Mouse (Mus musculus) stomach, embryonic 16.5 days (tissue): Measurements from ENCODE around the gene Zfp651. TPM values are rescaled to one million over a fixed set of nuclear protein-coding genes. Genes with fewer than 3 reads are reported as not detected.

Experiments used
- ATAC-seq: fragments of 200-750 bp; cut with Nextera tagmentation; 2 replicates; pipeline ENCODE4 v1.8.0; 2017; ENCODE audit warnings: moderate number of reproducible peaks, moderate TSS enrichment; ENCODE audit not compliant: insufficient read depth, low FRiP score
- H3K27ac ChIP-seq: fragments of 300-500 bp; sonication (generic); 2 replicates; pipeline ENCODE4 v1.5.1; 2014; ENCODE audit warnings: low read length
- H3K27me3 ChIP-seq: fragments of 300-500 bp; sonication (generic); 2 replicates; pipeline ENCODE4 v1.6.1; 2014; ENCODE audit warnings: low read length, control low read depth, mixed read lengths; ENCODE audit not compliant: control insufficient read depth, insufficient read depth
- H3K36me3 ChIP-seq: fragments of 300-500 bp; sonication (generic); 2 replicates; pipeline ENCODE4 v1.6.1; 2014; ENCODE audit warnings: low read length; ENCODE audit not compliant: control insufficient read depth, insufficient read depth
- H3K4me1 ChIP-seq: fragments of 300-500 bp; sonication (generic); 2 replicates; pipeline ENCODE4 v1.6.1; 2014; ENCODE audit warnings: low read length, control low read depth, mixed read lengths; ENCODE audit not compliant: control insufficient read depth, insufficient read depth
- H3K4me2 ChIP-seq: fragments of 300-500 bp; sonication (generic); 2 replicates; pipeline ENCODE4 v1.6.1; 2014; ENCODE audit warnings: low read depth, low read length, mixed read lengths
- H3K4me3 ChIP-seq: fragments of 300-500 bp; sonication (generic); replicated peaks from 2 replicates; pipeline ENCODE4 v1.5.1; 2014; ENCODE audit warnings: mild to moderate bottlenecking, low read length
- H3K9ac ChIP-seq: fragments of 300-500 bp; sonication (generic); 2 replicates; pipeline ENCODE4 v1.6.1; 2014; ENCODE audit warnings: low read length
- H3K9me3 ChIP-seq: fragments of 300-500 bp; sonication (generic); replicated peaks from 2 replicates; pipeline ENCODE4 v1.6.1; 2016; ENCODE audit warnings: low read length, control low read depth; ENCODE audit not compliant: control insufficient read depth
- WGBS: fragments of 180-500 bp; shearing (Covaris S2); extraction: QIAGEN DNeasy Blood & Tissue Kit; methylation state at CpG from one replicate; pipeline ENCODE4 v1.1.7; 2014; 5-methylcytosine and 5-hydroxymethylcytosine counted together
- polyA plus RNA-seq: library from polyadenylated mRNA; unstranded; fragments of >200 nt; fragmentation: Nextera tagmentation; extraction: Ambion mirVana; gene quantifications from 2 replicates; pipeline ENCODE4 v1.2.1, GENCODE M21; 2015

The Zfp651 gene
- polyA plus RNA-seq, 1 experiment from 2014 or later: 8.0 TPM

- H3K4me2 ChIP-seq: peak overlapping the region; percentile 26; the same call in 1 of the 2 replicates
- H3K36me3 ChIP-seq: no peaks in the 10 kb centered on the region
- H3K4me3 ChIP-seq: no peak overlapping the region
- H3K27me3 ChIP-seq: no peaks in the 10 kb centered on the region
- no peak overlapping the region for H3K27ac ChIP-seq
- 0 out of 2 replicates have a peak overlapping the region, but pooled peaks have one; percentile 3 for H3K9ac ChIP-seq
- no peaks in the 10 kb centered on the region for H3K9me3 ChIP-seq
- H3K4me1 ChIP-seq: peaks cover 10% of the 10 kb centered on the region; the same call in 1 of the 2 replicates
- peak; percentile 51 for ATAC-seq
- 15% methylated on average over 12 of the region's 12 CpGs for WGBS
Observed at GRCm38 (mm10) chr9:121797722-121798121, 38.6 kb downstream of the Zfp651 start.

- H3K9ac ChIP-seq: no peak overlapping the region
- WGBS: 39% methylated on average over 6 of the region's 6 CpGs
- no peak overlapping the region for H3K4me2 ChIP-seq
- no peaks in the 10 kb centered on the region for H3K36me3 ChIP-seq
- no peak overlapping the region for H3K4me3 ChIP-seq
- H3K27ac ChIP-seq: no peak overlapping the region
- H3K27me3 ChIP-seq: no peaks in the 10 kb centered on the region
- H3K4me1 ChIP-seq: peaks cover 10% of the 10 kb centered on the region; the same call in 1 of the 2 replicates
- no peak for ATAC-seq
- H3K9me3 ChIP-seq: no peaks in the 10 kb centered on the region
Observed at GRCm38 (mm10) chr9:121798887-121799520, 39.9 kb downstream of the Zfp651 start.

- Histone ChIP-seq H3K4me3 (no peak overlapping the region), H3K27ac (no peak overlapping the region), H3K27me3 (no peaks in the 10 kb centered on the region), H3K36me3 (no peaks in the 10 kb centered on the region), H3K4me1 (peaks cover 10% of the 10 kb centered on the region; the same call in 1 of the 2 replicates), H3K9ac (no peak overlapping the region), H3K9me3 (no peaks in the 10 kb centered on the region), H3K4me2 (no peak overlapping the region)
- 46% methylated on average over 7 of the region's 7 CpGs for WGBS
- ATAC-seq: no peak
Observed at GRCm38 (mm10) chr9:121802747-121803146, 43.6 kb downstream of the Zfp651 start.

- ATAC-seq: no peak
- Histone ChIP-seq H3K27ac (no peak overlapping the region), H3K4me1 (peaks cover 7% of the 10 kb centered on the region), H3K9me3 (no peaks in the 10 kb centered on the region), H3K4me2 (no peak overlapping the region), H3K36me3 (no peaks in the 10 kb centered on the region), H3K4me3 (no peak overlapping the region), H3K27me3 (no peaks in the 10 kb centered on the region), H3K9ac (no peak overlapping the region)
- WGBS: 61% methylated on average over 1 of the region's 1 CpGs
Observed at GRCm38 (mm10) chr9:121807546-121807945, 48.4 kb downstream of the Zfp651 start.

GRCm38 (mm10) chr9:121807947-121808346 lies 48.8 kb downstream of the Zfp651 start:
- H3K4me3 ChIP-seq: no peak overlapping the region
- WGBS: 61% methylated on average over 7 of the region's 7 CpGs
- no peak for ATAC-seq

GRCm38 (mm10) chr9:121808511-121808910 lies 49.4 kb downstream of the Zfp651 start:
- Histone ChIP-seq H3K27ac (no peak overlapping the region), H3K9me3 (no peaks in the 10 kb centered on the region), H3K4me3 (no peak overlapping the region), H3K9ac (no peak overlapping the region), H3K4me2 (no peak overlapping the region), H3K27me3 (no peaks in the 10 kb centered on the region), H3K4me1 (peaks cover 7% of the 10 kb centered on the region), H3K36me3 (no peaks in the 10 kb centered on the region)
- ATAC-seq: no peak
- WGBS: 72% methylated on average over 3 of the region's 3 CpGs

More at GRCm38 (mm10) chr9:121807947-121808346, 48.8 kb downstream of the Zfp651 start:
- Histone ChIP-seq H3K4me2 (no peak overlapping the region), H3K4me1 (peaks cover 7% of the 10 kb centered on the region), H3K9me3 (no peaks in the 10 kb centered on the region), H3K9ac (no peak overlapping the region), H3K36me3 (no peaks in the 10 kb centered on the region), H3K27ac (no peak overlapping the region), H3K27me3 (no peaks in the 10 kb centered on the region)

GRCm38 (mm10) chr9:121810081-121810821 lies 51.1 kb downstream of the Zfp651 start:
- H3K4me3 ChIP-seq: no peak overlapping the region
- H3K27ac ChIP-seq: no peak overlapping the region
- peak; percentile 44; the same call in 1 of the 2 replicates for ATAC-seq
- WGBS: 40% methylated on average over 15 of the region's 15 CpGs
- no peaks in the 10 kb centered on the region for H3K36me3 ChIP-seq
- no peaks in the 10 kb centered on the region for H3K27me3 ChIP-seq
- H3K4me1 ChIP-seq: peaks cover 7% of the 10 kb centered on the region
- H3K9ac ChIP-seq: 0 out of 2 replicates have a peak overlapping the region, but pooled peaks have one; percentile 2
- H3K9me3 ChIP-seq: no peaks in the 10 kb centered on the region
- H3K4me2 ChIP-seq: peak overlapping the region; percentile 17; the same call in 1 of the 2 replicates

- Histone ChIP-seq H3K4me2 (no peak overlapping the region), H3K27ac (no peak overlapping the region), H3K4me3 (no peak overlapping the region), H3K27me3 (no peaks in the 10 kb centered on the region), H3K4me1 (peaks cover 3% of the 10 kb centered on the region), H3K36me3 (no peaks in the 10 kb centered on the region), H3K9ac (no peak overlapping the region), H3K9me3 (no peaks in the 10 kb centered on the region)
- ATAC-seq: no peak
- 56% methylated on average over 6 of the region's 6 CpGs for WGBS
Observed at GRCm38 (mm10) chr9:121815183-121815582, 56.1 kb downstream of the Zfp651 start.
